Mouse (Mus musculus) liver (tissue): ENCODE results near the gene Ttc21a.
"Not testable (repeated sequence)": the region's sequence is repeated elsewhere in the genome, so short reads cannot be mapped to it uniquely, and the experiment has no call there.

ENCODE experiments used
- DNase-seq: peaks from one replicate; pipeline ENCODE4 v3.0.0-alpha.2; 2020; ENCODE audit warnings: mixed read lengths

Gene Ttc21a

DNA sequence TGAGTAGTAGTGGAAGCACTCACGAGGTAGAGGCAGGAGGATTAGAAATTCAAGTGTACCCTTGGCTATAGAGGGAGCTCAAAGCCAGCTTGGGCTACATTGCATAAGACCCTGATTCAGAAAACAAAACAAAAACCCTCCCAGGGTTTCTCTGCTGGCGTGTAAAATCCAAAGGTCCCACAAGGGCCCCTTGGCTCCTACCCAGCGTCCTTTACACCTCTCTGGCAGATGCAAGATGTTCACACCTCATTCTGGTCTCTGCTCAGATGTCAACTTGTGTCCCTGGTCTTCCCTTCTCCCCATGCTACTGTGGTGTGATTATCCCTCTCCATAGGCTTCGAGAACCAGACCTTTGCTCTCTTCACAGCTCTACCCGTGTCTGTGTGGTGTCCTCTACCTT lies 63.4 kb downstream of the Ttc21a start:
- no peak for DNase-seq

DNA sequence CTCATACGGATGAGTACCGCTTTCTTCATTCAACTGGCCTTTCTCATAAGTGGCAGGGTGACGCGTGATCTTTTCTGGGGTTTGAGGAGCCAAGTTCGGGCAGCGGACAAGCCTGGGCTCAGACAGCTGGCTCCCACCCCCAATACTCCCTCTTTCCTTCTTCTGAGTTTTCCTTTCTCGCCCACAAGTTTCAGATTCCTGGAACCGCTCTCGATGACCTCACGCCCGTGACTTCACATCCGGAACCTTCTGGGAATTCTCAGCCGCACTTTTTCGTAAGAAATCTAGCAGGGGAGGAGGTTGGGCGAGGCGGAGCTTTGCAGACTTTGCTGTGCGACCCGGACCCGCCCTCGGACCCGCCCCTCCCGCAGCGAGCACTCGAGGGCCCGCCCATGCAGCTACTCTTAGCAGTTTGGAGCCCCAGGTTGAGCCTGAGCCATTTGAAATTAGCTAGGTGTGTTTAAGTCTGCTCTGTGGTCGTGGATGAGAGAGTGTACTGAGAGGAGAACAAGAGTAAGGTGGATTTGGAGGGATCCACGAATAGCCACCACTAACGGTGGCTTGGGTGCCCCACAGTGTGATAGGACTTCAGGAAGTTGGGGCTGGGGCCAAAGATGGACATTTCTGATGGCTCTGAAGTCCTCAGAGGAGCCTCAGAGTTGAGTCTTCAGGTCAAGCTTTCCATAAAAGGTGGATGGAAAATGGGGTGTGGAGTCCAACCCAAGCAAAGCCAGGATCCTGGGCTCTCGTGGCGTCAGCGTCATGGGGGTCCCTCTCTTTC lies 64.7 kb downstream of the Ttc21a start:
- peak; percentile 93 for DNase-seq

DNA sequence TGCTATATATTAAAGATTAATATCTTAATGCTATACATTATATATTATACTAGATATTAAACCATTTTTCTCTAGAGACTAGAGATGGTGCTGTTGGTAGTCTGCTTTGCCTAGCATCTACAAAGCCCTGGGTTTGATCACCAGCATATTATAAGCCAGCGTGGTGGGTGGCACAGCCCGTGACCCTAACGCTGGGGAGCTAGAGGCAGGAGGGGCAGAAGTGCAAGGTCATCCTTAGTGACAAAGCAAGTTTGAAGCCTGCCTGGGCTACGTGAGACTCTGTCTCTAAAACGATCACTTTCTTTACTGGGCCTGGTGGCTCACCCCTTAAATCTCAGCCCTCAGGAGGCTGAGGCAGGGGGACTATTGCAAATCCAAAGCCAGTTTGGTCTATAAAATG lies 65.5 kb downstream of the Ttc21a start:
- DNase-seq: peak; percentile 46

DNA sequence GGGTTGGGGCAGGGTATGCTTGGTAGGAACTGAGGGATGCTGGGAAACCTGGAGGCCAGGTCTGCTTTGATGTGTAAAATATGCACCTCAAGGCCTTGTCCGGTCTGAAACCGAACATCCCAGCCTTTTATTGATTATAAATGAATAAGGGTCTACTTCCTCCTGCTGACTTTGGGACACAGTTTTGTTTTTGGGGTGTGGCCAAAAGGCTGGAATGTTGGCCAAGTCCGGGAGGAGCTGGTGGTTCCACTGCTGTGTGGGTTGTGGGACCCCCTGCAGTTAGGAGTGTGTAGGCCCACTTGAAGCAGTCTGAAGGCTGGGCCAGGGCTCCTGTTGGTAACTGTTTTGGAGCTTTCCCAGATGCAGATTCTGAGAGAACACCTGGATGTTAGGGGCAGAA lies 68.5 kb downstream of the Ttc21a start:
- DNase-seq: no peak

DNA sequence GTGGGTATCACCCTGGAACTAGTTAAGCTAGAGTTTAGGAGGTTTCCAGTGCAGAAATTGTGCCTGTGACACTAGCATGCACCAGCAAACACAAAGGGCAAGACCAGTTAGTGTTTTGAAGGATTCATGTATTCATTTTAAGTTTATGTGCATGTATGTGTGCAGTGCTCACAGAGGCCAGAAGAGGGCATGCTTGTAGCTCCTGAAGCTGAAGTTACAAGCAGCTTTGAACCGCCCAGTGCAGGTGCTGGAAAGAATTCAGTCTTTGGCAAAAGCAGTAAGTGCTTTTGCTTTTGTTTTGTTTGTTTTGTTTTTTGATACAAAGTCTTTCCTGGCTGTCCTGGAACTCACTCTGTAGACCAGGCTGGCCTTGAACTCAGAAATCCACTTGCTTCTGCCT lies 70.4 kb downstream of the Ttc21a start:
- DNase-seq: no peak

DNA sequence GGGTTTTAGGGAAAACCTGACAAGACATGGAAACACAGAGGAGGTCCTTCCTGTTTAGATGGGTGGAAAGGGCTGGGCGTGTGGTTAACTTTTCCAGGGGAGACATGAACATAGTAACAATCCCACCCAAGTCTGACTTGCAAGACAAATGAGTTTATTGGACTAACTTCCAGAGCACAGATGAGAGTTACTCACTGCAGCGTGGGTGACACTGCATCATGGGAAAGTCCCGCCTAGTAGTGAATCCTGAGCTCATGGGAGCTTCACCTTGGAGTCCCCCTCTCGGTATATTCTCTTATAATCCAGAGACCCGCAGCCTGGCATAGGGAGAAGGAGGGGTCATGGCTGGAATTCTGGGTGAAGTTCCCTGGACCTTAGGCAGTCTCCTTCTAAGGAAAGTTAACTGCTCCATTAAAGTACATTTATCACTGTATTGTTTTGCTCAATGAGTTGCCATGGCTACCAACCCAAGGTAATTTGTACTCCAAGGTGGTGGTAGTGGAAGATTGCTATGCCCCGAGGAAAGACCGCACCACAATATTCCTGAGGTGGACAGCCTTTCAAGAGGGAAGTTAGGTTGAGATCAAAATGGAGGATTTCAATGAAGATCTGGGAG lies 71.9 kb downstream of the Ttc21a start:
- DNase-seq: no peak

DNA sequence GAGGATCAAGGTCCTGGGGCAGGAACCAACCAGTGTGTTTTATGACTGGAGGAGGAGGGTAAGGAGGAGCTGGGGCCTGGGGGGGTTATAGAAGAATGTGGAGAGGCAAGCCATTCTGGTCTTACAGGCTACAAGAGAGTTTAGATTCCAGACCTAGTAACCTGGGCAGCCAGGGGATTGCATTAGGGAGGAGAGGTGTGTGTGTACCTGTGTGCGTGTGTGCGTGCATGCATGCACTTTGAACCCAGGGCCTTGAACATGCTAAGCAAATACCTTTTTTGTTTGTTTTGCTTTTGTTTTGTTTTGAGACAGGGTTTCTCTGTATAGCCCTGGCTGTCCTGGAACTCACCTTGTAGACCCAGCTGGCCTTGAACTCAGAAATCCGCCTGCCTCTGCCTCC lies 72.5 kb downstream of the Ttc21a start:
- DNase-seq: no peak

DNA sequence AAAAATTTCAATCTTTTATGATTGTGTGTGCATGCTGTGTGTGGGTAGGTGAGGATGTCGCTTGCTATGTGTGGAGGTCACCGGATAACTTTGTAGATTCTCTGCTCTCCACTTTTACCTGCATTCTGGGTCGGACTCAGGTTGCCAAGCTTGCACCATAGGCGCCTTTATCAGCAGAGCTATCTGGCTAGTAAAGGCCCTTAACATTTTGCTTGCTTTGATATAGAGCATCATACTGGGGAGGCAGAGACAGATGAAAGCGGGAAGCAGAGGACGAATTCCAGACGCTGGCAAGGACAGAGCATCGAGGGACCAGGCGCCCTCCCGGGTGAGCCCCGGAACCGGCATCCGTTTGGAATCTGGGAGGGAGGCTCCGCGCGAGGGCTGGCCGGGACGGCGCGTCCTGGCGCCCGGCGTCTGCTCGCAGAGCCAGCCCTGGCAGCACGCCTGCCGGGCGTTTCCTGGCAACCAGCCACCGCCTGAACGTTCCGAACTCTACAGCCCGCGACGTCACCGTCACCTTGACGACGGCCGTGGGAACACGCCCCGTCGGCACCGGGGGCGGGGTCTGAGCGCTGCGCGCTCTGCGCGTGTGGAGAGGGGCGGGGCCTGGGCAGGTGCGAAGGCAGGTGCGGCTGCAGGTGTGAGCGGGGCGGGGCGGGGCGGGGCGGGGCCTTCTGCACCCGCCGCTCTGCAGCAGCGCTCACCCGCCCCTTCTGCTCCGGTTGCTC lies 73.5 kb downstream of the Ttc21a start:
- peak; percentile 93 for DNase-seq

DNA sequence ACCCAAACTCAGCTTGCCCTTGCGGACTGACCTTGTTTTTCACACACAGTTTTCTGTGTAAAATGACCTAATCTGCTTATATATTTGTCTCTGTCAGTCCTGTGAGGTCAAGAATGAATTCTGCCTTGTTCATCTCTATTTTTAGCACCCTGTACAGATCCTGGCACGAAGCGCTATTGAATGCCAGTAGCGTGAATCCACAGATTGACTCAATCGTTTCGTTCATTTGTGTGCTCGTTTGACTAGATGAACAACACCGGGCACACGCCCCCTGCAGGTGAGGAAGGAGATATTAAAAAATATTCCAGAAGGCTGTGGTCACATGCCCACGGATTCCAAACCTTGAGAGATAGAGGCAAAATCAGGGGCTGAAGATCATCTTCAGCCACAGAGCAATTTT lies 74.1 kb downstream of the Ttc21a start:
- DNase-seq: peak; percentile 68

DNA sequence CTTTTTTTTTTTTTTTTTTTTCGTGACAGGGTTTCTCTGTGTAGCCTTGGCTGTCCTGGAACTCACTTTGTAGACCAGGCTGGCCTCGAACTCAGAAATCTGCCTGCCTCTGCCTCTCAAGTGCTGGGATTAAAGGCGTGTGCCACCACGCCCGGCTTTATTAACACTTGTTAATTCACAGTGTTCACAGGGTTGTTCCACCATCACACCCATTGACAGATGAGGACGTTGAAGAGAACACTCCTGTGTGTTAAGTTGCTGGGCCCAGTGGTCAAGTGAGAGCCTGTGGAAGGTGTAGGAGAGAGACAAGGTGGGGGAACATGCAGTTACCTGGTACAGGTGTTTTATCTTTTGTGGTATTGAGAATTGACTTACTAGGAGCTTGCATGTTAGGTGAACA lies 74.8 kb downstream of the Ttc21a start:
- DNase-seq: not testable (repeated sequence)

DNA sequence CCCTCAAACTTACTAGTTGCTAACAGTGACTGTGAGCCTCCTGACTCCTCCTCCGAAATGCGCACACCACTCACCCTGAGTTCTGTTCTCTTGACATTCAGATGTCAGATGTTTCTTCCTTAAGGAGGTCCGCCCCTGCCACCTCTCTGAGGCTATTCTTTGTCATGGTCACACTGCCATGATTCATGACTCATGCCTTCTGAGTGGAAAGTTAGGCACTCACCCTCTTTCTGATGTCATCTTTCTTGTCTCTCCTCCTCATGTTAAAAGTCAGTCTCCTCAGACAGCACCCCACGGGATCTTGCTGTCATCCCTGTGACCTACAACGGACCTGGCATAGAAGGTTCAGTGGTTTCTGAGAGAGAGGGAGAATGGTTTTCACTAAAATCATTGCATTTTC lies 75.4 kb downstream of the Ttc21a start:
- DNase-seq: no peak

DNA sequence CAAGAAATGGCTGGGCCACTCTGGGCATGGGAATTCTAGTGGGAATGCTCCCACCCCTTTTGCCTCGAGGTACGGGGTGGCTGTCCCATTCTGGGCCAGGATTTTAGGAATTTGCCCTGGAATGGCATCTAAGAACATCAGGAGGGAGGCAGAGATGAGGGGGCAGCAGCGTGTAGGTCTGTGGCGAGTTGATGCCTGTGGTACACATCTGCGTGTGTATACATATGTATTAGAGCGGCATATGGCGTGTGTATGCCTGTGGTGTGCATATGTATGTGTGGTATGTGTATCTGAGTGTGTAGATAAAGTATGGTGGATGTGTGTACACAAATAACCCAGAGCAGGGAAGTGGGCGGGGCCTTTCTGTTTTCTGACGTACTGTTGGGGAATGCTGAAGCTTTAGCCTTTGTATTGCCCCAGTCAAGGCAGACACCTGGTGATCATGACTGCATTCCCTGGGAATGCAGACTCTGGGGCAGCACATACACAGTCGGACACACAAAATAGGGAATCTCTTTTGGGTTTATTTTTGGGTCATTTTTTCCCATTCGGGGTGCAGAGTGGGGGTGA lies 75.9 kb downstream of the Ttc21a start:
- DNase-seq: no peak

DNA sequence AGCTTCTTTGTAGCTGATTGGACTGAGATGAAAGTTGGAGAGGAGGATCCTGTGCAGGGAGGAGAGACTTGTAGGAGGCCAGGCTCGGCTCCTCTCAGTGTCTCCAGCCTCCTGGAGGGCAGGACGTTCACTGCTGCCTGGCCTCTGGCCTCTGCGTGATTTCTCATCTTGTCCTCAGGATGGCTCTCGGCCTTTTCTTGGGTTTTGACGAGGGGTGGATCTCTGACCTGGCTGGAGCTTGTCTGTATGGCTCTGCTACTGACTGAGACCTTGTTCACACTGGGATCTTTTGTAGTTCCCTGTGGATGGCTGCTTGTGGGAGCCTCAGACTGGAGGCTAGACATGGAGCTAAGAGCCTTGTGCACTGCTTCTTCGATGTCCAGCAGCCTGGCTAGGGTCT lies 77.4 kb downstream of the Ttc21a start:
- no peak for DNase-seq

DNA sequence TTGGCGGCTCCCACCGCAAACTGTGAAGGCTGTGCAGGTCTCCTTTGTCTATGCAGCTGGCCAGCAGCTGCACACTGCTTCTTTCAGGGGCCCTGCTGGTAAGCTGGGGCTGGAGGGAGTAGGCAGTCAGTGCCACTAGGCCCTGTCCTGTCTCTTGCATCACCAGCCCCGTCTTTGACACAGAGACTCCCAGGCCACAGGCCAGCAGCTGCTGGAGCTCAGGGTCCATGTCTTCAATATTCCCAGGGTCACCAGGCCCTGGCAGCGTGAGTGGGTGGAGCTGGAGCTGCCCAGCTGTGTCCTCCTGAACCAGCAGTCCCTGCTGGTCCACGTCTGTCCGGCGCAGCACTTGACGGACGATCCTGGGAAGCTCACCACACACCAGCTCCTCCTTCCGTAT lies 79.5 kb downstream of the Ttc21a start:
- no peak for DNase-seq
